Mouse (Mus musculus) testis, adult 2 months (tissue): ENCODE data around the gene Gapdh. TPM values are rescaled to one million over a fixed set of nuclear protein-coding genes. Genes with fewer than 3 reads are reported as not detected.

Source experiments
- H3K27ac ChIP-seq: fragments of 200-500 bp; 2 replicates; pipeline ENCODE4 v1.5.1; 2012; ENCODE audit warnings: low read depth, low read length; ENCODE audit not compliant: control insufficient read depth, insufficient read depth
- H3K27me3 ChIP-seq: fragments of 200-500 bp; 2 replicates; pipeline ENCODE4 v1.6.1; 2012; ENCODE audit warnings: mild to moderate bottlenecking, low read length, moderate library complexity; ENCODE audit not compliant: control insufficient read depth, insufficient read depth
- H3K36me3 ChIP-seq: fragments of 200-500 bp; 2 replicates; pipeline ENCODE4 v1.6.1; 2012; ENCODE audit warnings: mild to moderate bottlenecking, low read length; ENCODE audit not compliant: control insufficient read depth, insufficient read depth
- H3K4me1 ChIP-seq: fragments of 200-500 bp; 2 replicates; pipeline ENCODE4 v1.6.1; 2012; ENCODE audit warnings: low read length; ENCODE audit not compliant: control insufficient read depth, insufficient read depth
- H3K4me3 ChIP-seq: fragments of 200-500 bp; 2 replicates; pipeline ENCODE4 v1.5.1; 2012; ENCODE audit warnings: low read depth, mild to moderate bottlenecking, low read length, moderate library complexity, mixed read lengths; ENCODE audit not compliant: control insufficient read depth
- CTCF ChIP-seq: fragments of 200-500 bp; IDR thresholded peaks from 2 replicates; pipeline ENCODE4 v1.5.1; 2012; ENCODE audit warnings: low read depth, mild to moderate bottlenecking, inconsistent platforms, low read length, moderate library complexity; ENCODE audit not compliant: control insufficient read depth, insufficient read depth, insufficient replicate concordance
- POLR2A ChIP-seq: fragments of 200-500 bp; IDR thresholded peaks from 2 replicates; pipeline ENCODE4 v1.6.1; 2012; ENCODE audit warnings: low read depth, mild to moderate bottlenecking, inconsistent platforms, low read length, moderate library complexity; ENCODE audit not compliant: control insufficient read depth
- polyA plus RNA-seq: library from polyadenylated mRNA; depleted of rRNA; stranded (reverse); fragments of >200 nt; gene quantifications from 2 replicates; pipeline ENCODE4 v1.2.3, GENCODE M21; 2012

The Gapdh gene
- polyA plus RNA-seq, 1 experiment, result 274 TPM

DNA sequence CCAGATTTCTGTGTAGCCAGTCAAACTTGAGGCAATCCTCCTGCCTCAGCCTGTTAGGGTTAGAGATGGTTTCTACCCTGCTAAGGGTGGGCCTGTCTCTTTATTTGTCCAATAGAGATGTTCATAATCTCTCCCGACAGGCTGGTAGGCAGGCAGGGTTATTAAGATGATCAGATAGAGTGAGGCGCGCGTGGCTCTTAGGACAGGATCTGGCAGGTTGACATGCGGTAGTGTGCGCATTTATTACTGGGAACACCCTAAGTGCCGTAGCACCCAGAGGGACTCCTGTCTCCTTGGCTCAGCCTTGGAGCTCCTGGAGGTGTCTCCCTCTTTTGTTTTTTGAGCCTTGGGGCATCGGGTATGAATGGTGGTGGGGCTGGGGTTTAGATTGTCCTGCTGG, 11.0 kb downstream of the Gapdh start:
- TF ChIP-seq POLR2A (no peak), CTCF (no peak)
- Histone ChIP-seq H3K4me3 (no peak overlapping the region), H3K27me3 (no peaks in the 10 kb centered on the region), H3K4me1 (no peaks in the 10 kb centered on the region), H3K36me3 (peaks cover 3% of the 10 kb centered on the region), H3K27ac (no peak overlapping the region)

DNA sequence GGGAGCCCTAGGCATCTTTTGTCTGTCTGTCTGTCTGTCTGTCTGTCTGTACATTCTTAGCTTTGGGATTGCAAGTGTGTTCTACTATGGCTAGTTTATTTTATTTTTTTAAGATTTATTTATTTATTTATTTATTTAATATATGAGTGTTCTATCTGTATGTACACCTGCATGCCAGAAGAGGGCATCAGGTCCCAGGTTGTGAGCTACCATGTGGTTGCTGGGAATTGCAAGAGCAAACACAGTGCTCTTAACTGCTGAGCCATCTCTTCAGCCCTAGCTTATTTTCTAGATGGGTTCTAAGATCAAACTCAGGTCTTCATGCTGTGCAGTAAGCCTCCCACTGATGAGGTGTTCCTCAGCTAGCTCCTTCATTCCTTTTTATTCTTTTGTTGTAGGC, 11.7 kb downstream of the Gapdh start:
- H3K27me3 ChIP-seq, result no peaks in the 10 kb centered on the region
- H3K4me3 ChIP-seq, result no peak overlapping the region
- peaks cover 2% of the 10 kb centered on the region for H3K36me3 ChIP-seq
- no peak for TF ChIP-seq POLR2A
- peaks cover 2% of the 10 kb centered on the region for H3K4me1 ChIP-seq
- H3K27ac ChIP-seq, result no peak overlapping the region

DNA sequence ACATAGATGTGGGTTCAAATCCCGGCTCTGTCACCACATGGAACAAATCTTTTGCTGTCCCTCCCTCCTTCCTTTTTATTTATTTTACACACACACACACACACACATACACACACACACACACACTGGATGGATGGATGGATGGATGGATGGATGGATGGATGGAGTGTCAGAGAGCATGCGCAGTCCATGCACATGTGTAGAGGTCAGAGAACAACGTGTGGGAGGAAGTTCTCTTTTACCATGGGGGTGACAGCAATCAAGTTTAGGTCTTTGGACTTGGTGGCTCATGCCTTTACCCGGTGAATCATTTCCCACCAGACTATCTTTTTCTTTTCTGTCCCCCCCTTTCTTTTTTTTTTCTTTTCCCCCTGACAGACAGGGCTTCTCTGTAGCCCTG, 12.6 kb downstream of the Gapdh start:
- Histone ChIP-seq H3K4me1 (peaks cover 5% of the 10 kb centered on the region), H3K4me3 (no peak overlapping the region), H3K27ac (no peak overlapping the region), H3K27me3 (no peaks in the 10 kb centered on the region), H3K36me3 (peaks cover 2% of the 10 kb centered on the region)
- TF ChIP-seq POLR2A, result no peak
- no peak for TF ChIP-seq CTCF

DNA sequence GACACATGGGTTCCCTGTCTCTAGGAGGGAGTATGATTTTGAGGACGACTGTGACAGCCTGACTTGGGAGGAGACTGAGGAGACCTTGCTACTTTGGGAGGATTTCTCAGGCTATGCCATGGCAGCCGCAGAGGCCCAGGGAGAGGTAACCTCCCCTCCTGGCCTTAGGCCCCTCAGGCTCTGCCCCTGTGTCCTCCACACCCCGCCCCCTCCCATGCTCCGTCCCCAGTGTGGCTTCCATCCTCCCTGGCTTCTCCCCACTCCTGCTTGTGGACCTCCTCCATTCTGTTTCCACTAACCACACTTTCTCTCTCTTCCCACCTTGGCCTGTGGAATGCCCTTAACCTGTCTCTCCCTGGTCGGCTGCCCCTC, 13.3 kb downstream of the Gapdh start:
- TF ChIP-seq CTCF, result no peak
- TF ChIP-seq POLR2A, result no peak
- peaks cover 9% of the 10 kb centered on the region for H3K4me1 ChIP-seq
- no peak overlapping the region for H3K4me3 ChIP-seq
- H3K36me3 ChIP-seq, result peaks cover 2% of the 10 kb centered on the region
- H3K27me3 ChIP-seq, result no peaks in the 10 kb centered on the region
- no peak overlapping the region for H3K27ac ChIP-seq

DNA sequence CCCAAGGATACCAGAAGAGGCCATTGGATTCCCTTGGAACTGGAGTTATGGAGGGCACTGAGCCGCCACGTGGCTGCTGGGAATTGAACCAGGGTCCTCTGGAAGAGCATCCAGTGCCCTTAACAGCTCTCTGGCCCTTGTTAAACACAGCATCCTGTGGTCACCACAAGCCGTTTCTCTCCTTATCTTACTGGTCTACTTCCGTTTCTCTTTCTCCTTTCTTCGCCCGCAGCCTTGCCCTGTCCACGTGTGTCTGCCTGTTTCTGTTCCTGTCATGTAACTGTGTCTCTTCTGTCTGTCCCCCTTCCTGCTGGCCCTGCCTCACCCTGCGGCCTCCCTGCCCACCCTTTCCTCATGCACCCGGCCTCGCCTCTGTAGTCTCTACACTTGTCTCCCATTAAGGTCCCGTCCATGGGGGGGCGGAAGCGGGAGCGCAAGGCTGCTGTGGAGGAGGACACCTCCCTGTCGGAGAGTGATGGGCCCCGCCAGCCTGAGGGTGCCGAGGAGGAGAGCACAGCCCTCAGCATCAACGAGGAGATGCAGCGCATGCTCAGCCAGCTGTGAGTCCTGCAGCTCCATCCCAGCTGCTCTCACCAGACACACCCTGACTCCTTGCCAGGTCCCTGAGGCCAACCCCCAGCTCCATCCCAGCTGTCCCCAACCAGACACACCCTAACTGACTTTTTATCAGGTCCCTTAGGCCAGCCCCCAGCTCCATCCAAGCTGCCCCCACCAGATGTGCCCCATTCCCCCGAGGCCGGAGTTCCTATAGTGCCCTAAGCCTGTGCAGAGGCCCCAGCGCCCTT, 13.9 kb downstream of the Gapdh start:
- no peak for TF ChIP-seq CTCF
- no peak for TF ChIP-seq POLR2A
- Histone ChIP-seq H3K36me3 (peaks cover 2% of the 10 kb centered on the region), H3K4me1 (peaks cover 9% of the 10 kb centered on the region), H3K27ac (no peak overlapping the region), H3K27me3 (no peaks in the 10 kb centered on the region), H3K4me3 (no peak overlapping the region)

DNA sequence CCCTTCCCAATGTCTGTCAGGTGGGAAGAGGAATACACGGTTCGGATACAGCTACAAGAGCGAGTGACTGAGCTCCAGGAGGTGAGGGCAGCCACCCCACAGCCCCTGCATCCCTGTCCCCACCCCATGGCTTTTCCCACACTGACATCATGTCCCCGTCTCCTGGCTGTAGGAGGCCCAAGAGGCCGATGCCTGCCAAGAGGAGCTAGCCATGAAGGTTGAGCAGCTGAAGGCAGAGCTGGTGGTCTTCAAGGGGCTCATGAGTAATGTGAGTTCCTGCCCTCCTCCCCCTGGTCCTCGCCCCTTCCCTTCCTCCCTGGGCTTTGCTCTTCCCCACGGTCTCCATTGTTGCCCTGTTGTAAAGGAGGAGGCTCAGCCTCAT, 16.7 kb downstream of the Gapdh start:
- Histone ChIP-seq H3K4me1 (peaks cover 18% of the 10 kb centered on the region), H3K27ac (peak overlapping the region; percentile 88; the same call in 1 of the 2 replicates), H3K4me3 (no peak overlapping the region), H3K27me3 (no peaks in the 10 kb centered on the region), H3K36me3 (peaks cover 2% of the 10 kb centered on the region)
- no peak for TF ChIP-seq CTCF
- no peak for TF ChIP-seq POLR2A

DNA sequence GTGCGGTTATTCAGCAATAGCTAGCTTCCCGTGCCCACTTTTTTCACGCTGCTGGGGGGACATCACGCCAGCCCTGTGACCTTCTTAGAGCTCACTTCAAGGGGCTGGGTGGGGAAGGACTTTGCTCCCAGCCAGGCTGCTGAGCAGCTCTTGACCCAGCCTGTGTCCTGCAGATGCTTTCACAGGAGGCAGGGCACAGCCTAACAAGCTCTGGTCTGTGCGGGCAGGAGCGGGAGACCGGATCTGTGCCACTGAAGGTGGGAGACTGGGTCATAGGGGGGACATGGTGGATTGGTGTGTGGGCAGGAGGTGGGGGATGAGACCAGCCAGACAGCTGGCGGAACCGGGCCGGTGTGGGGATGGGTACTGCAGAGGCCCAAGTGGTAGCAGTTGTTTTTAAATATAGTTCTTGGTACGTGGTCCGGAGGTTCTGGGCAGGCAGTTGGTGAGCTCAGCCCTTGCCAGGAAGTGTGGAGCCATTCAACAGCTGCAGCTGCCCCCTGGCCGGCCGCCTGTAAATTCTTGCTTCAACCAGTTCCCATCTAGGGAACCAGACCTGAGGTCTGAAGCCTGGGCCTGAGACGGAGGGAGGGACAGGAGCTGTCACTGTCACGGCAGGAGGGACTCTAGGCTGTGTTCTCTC, 17.2 kb downstream of the Gapdh start:
- no peaks in the 10 kb centered on the region for H3K27me3 ChIP-seq
- H3K27ac ChIP-seq, result peak overlapping the region; percentile 88
- H3K4me3 ChIP-seq, result peak overlapping the region; percentile 19; the same call in 1 of the 2 replicates
- H3K36me3 ChIP-seq, result peaks cover 2% of the 10 kb centered on the region
- TF ChIP-seq CTCF, result no peak
- peaks cover 22% of the 10 kb centered on the region for H3K4me1 ChIP-seq
